Mouse (Mus musculus): ENCODE results near the gene Acaa1b. TPM values are rescaled to one million over a fixed set of nuclear protein-coding genes. Genes with fewer than 3 reads are reported as not detected.

Acaa1b gene
- polyA plus RNA-seq, 2 experiments, result 1.7 to 1.8 TPM

DNA sequence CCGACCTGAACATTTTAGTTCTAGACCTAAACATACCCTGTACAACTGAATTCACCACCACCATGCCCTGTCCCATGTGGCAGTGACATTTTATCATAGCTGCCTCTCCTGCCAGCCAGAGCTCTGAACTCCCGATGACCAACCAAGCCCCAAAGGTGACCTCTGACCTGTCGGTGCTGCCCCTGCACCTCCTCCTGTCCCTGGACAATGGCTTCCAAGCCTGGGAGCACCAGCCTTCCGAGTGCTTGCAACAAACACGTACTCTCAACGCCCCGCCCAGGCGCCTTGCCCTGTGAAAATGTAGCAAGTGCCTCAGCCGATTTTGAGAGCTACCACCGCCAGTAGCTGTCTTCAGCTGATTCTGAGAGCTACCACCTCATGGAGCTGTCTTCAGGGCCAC, 11.8 kb downstream of the Acaa1b start:
- Histone ChIP-seq H3K9ac (ENCODE audit: low read depth, low read length, severe bottlenecking) (no peak overlapping the region), H3K36me3 (ENCODE audit: control insufficient read depth, insufficient read depth, low read length) (no peaks in the 10 kb centered on the region), H3K4me2 (replicated peaks; ENCODE audit: low read depth, low read length, severe bottlenecking) (no peak overlapping the region), H3K9me3 (ENCODE audit: control insufficient read depth, low read length) (no peaks in the 10 kb centered on the region), H3K27me3 (ENCODE audit: control insufficient read depth, insufficient read depth, low read length) (no peaks in the 10 kb centered on the region), H3K4me1 (ENCODE audit: control insufficient read depth, insufficient read depth, low read length) (no peaks in the 10 kb centered on the region), H3K4me3 (replicated peaks; ENCODE audit: low read length) (no peak overlapping the region), H3K27ac (replicated peaks; ENCODE audit: low read depth, low read length) (no peak overlapping the region)
- DNase-seq (ENCODE audit: low spot score), result no peak
- ATAC-seq (ENCODE audit: low FRiP score, low read depth), result no peak
- no peak for TF ChIP-seq POLR2A (IDR thresholded peaks at IDR 0.05; ENCODE audit: borderline replicate concordance, extremely low read depth, insufficient read depth, insufficient read length)
- 82% methylated on average over 9 of the region's 10 CpGs for WGBS

DNA sequence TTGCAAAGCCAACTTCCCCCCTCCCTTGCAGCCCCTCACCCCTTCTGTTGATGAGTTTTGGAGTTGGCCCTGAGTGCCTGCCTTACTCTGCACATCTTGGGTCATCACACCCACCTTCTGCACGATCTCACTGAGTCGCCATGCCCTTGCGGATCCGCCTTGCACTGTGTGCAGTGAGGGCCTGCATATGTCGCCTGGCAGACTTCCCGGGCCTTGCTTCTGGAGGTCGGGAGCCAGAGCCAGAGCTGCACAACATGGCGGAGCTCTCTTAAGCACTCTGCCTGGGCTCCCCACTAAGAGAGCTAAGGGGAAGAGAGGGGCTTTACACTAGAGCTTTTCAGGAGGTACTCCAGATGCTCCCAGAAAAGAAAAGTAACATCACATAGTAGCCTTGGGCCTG, 12.2 kb downstream of the Acaa1b start:
- WGBS, result 85% methylated on average over 8 of the region's 8 CpGs
- Histone ChIP-seq H3K27ac (replicated peaks; ENCODE audit: low read depth, low read length) (no peak overlapping the region), H3K9ac (ENCODE audit: low read depth, low read length, severe bottlenecking) (no peak overlapping the region), H3K4me1 (ENCODE audit: control insufficient read depth, insufficient read depth, low read length) (no peaks in the 10 kb centered on the region), H3K27me3 (ENCODE audit: control insufficient read depth, insufficient read depth, low read length) (no peaks in the 10 kb centered on the region), H3K4me3 (replicated peaks; ENCODE audit: low read length) (no peak overlapping the region), H3K9me3 (ENCODE audit: control insufficient read depth, low read length) (no peaks in the 10 kb centered on the region), H3K4me2 (replicated peaks; ENCODE audit: low read depth, low read length, severe bottlenecking) (no peak overlapping the region), H3K36me3 (ENCODE audit: control insufficient read depth, insufficient read depth, low read length) (no peaks in the 10 kb centered on the region)
- no peak for DNase-seq (ENCODE audit: low spot score)
- no peak for TF ChIP-seq POLR2A (IDR thresholded peaks at IDR 0.05; ENCODE audit: borderline replicate concordance, extremely low read depth, insufficient read depth, insufficient read length)
- ATAC-seq (ENCODE audit: low FRiP score, low read depth), result no peak

GRCm38 (mm10) chr9:119143372-119143771, 13.5 kb downstream of the Acaa1b start:
- DNase-seq (ENCODE audit: low spot score) (no peak), ATAC-seq (ENCODE audit: low FRiP score, low read depth) (no peak)
- Histone ChIP-seq H3K27me3 (ENCODE audit: control insufficient read depth, insufficient read depth, low read length) (no peaks in the 10 kb centered on the region), H3K9ac (ENCODE audit: low read depth, low read length, severe bottlenecking) (no peak overlapping the region), H3K4me2 (replicated peaks; ENCODE audit: low read depth, low read length, severe bottlenecking) (no peak overlapping the region), H3K27ac (replicated peaks; ENCODE audit: low read depth, low read length) (no peak overlapping the region), H3K36me3 (ENCODE audit: control insufficient read depth, insufficient read depth, low read length) (no peaks in the 10 kb centered on the region), H3K9me3 (ENCODE audit: control insufficient read depth, low read length) (no peaks in the 10 kb centered on the region), H3K4me1 (ENCODE audit: control insufficient read depth, insufficient read depth, low read length) (no peaks in the 10 kb centered on the region), H3K4me3 (replicated peaks; ENCODE audit: low read length) (no peak overlapping the region)
- 74% methylated on average over 9 of the region's 9 CpGs for WGBS
- TF ChIP-seq POLR2A (IDR thresholded peaks at IDR 0.05; ENCODE audit: borderline replicate concordance, extremely low read depth, insufficient read depth, insufficient read length), result no peak

GRCm38 (mm10) chr9:119142066-119142465, 14.8 kb downstream of the Acaa1b start:
- Histone ChIP-seq H3K4me2 (replicated peaks; ENCODE audit: low read depth, low read length, severe bottlenecking) (no peak overlapping the region), H3K27me3 (ENCODE audit: control insufficient read depth, insufficient read depth, low read length) (no peaks in the 10 kb centered on the region), H3K9me3 (ENCODE audit: control insufficient read depth, low read length) (no peaks in the 10 kb centered on the region), H3K4me1 (ENCODE audit: control insufficient read depth, insufficient read depth, low read length) (no peaks in the 10 kb centered on the region), H3K4me3 (replicated peaks; ENCODE audit: low read length) (no peak overlapping the region), H3K27ac (replicated peaks; ENCODE audit: low read depth, low read length) (no peak overlapping the region), H3K9ac (ENCODE audit: low read depth, low read length, severe bottlenecking) (no peak overlapping the region), H3K36me3 (ENCODE audit: control insufficient read depth, insufficient read depth, low read length) (no peaks in the 10 kb centered on the region)
- WGBS, result 92% methylated on average over 5 of the region's 5 CpGs
- ATAC-seq (ENCODE audit: low FRiP score, low read depth) (no peak), DNase-seq (ENCODE audit: low spot score) (no peak)
- TF ChIP-seq POLR2A (IDR thresholded peaks at IDR 0.05; ENCODE audit: borderline replicate concordance, extremely low read depth, insufficient read depth, insufficient read length), result no peak

- Histone ChIP-seq H3K9ac (ENCODE audit: low read depth, low read length, severe bottlenecking) (no peak overlapping the region), H3K4me3 (replicated peaks; ENCODE audit: low read length) (no peak overlapping the region), H3K27me3 (ENCODE audit: control insufficient read depth, insufficient read depth, low read length) (no peaks in the 10 kb centered on the region), H3K4me2 (replicated peaks; ENCODE audit: low read depth, low read length, severe bottlenecking) (no peak overlapping the region), H3K27ac (replicated peaks; ENCODE audit: low read depth, low read length) (no peak overlapping the region), H3K36me3 (ENCODE audit: control insufficient read depth, insufficient read depth, low read length) (no peaks in the 10 kb centered on the region), H3K4me1 (ENCODE audit: control insufficient read depth, insufficient read depth, low read length) (no peaks in the 10 kb centered on the region), H3K9me3 (ENCODE audit: control insufficient read depth, low read length) (no peaks in the 10 kb centered on the region)
- ATAC-seq (ENCODE audit: low FRiP score, low read depth), result no peak
- no peak for TF ChIP-seq POLR2A (IDR thresholded peaks at IDR 0.05; ENCODE audit: borderline replicate concordance, extremely low read depth, insufficient read depth, insufficient read length)
- no peak for DNase-seq (ENCODE audit: low spot score)
- WGBS, result 72% methylated on average over 2 of the region's 2 CpGs
Measured at GRCm38 (mm10) chr9:119138836-119139235, 18.1 kb downstream of the Acaa1b start.

DNA sequence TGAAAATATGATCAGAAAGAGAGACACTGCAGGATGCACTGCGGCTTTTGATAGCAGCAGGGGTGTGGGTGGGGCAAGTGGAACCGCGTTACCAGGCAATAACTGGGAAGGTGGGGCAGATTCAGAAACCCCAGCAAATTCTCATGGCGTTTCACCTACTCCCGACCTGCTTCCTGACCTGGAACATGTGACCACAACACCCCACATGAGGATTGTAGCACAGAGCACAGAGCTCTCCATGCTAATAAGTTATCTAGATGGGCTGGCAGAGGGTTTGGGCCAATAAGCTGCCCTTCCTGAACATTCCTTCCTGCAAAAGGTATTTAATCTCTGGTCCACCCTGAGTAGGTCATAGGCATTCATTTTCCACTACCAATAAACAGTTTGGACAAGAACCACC, 26.2 kb downstream of the Acaa1b start:
- no peak overlapping the region for H3K27ac ChIP-seq (replicated peaks; ENCODE audit: low read depth, low read length)
- H3K36me3 ChIP-seq (ENCODE audit: control insufficient read depth, insufficient read depth, low read length), result no peaks in the 10 kb centered on the region
- WGBS, result 47% methylated on average over 5 of the region's 5 CpGs
- DNase-seq (ENCODE audit: low spot score), result no peak
- ATAC-seq (ENCODE audit: low FRiP score, low read depth), result no peak
- H3K4me1 ChIP-seq (ENCODE audit: control insufficient read depth, insufficient read depth, low read length), result no peaks in the 10 kb centered on the region
- H3K4me3 ChIP-seq (replicated peaks; ENCODE audit: low read length), result no peak overlapping the region
- H3K9me3 ChIP-seq (ENCODE audit: control insufficient read depth, low read length), result no peaks in the 10 kb centered on the region
- TF ChIP-seq POLR2A (IDR thresholded peaks at IDR 0.05; ENCODE audit: borderline replicate concordance, extremely low read depth, insufficient read depth, insufficient read length), result no peak
- no peak overlapping the region for H3K9ac ChIP-seq (ENCODE audit: low read depth, low read length, severe bottlenecking)
- no peaks in the 10 kb centered on the region for H3K27me3 ChIP-seq (ENCODE audit: control insufficient read depth, insufficient read depth, low read length)
- H3K4me2 ChIP-seq (replicated peaks; ENCODE audit: low read depth, low read length, severe bottlenecking), result no peak overlapping the region

All from limb, embryonic 14.5 days (tissue).